Mouse (Mus musculus): ENCODE data around the gene Olfr1043.
"Not testable (repeated sequence)": the region's sequence is repeated elsewhere in the genome, so short reads cannot be mapped to it uniquely, and the experiment has no call there.

The Olfr1043 gene

GRCm38 (mm10) chr2:86167422-86167821, at the start of gene Olfr1043:
Gene Olfr1043, minus strand, starts transcription at chr2:86167522.
- DNase-seq (ENCODE audit: low read depth): no peak

DNA sequence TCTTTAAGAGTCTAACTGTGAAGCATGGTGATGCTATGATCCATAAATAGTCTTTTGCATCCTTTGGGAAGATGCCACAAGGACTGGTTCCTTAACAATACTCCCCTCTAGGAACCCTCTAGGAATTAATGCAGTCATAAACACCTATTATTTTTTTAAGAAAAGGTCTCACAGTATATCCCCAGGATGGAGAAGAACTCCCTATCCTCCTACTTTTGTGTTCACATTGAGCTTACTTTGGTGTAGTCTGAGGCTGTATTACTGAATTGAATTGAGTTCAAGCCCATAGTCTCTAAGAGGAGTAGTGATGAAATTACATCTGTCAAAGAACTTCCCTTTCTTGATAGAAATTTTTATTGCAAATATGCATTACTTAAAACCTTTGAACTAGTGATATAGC, 35.6 kb upstream of the Olfr1043 start, which contains the start of gene Olfr1045:
Gene Olfr1045 (minus strand): TSS at position 101 of the 400 bp plus-strand sequence.
- no peak for DNase-seq (ENCODE audit: low read depth)

DNA sequence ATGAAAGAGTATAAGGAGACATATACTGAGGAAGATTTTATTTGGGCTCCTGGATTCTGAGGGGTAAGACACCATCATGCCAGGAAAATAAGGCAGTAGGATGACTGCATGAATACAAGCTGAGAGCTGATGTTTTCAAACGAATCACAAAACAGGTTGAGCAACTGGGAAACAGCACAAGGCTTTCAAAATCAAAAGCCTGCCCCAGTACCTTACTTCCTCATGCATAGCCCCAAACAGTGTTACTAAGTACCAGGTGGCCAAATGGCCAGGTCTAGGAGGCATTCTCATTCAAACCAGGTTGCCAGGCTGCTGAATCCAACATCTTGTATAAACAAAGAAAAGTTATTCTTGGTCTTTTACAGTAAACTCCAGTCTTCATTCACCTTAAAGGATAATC, 28.5 kb upstream of the Olfr1043 start:
- DNase-seq (ENCODE audit: low read depth): no peak

GRCm38 (mm10) chr2:86185583-86185982, 18.3 kb upstream of the Olfr1043 start, which contains the start of gene Olfr52:
Gene Olfr52, minus strand, starts transcription at chr2:86185683.
- DNase-seq (ENCODE audit: low read depth): no peak

DNA sequence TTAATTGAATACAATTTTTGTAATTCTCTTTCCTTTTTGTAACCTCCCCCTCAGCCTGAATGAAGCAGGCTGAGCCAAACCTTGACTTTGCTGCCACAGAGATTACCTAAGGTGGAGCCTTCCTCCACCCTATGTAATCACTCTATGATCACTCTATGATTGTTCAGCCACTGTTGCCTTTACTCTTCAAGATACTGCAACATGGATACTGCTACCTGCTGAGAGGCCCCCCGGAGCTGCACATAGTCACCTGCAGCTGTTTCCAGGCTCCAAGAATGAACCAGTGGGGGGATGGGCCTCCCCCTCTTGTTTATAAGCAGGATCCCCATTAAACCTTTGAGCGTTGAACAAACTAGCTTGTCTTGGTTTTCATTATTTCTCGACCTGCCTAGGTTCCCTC, 12.6 kb upstream of the Olfr1043 start:
- no peak for DNase-seq (ENCODE audit: low read depth)

DNA sequence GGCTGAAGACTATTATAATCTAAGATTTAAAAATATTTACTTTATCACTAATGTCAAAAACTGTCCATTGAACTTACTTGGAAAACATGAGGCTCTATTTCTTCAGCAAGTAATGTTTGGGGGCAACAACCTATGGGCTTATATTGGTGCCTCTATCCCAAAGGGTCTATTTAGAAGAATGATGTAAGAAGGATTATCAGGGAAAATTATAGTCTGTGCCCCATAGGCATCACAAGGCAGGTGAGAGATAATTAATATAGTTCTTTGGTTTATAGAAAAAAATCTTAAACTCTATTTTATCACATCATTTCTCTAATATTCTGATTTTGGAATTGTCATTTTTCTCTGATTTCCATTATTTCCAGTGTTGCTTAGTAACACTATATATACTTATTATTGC, 10.4 kb upstream of the Olfr1043 start, which contains the start of gene Olfr1044:
Gene Olfr1044 (minus strand): TSS at position 101 of the 400 bp plus-strand sequence.
- DNase-seq (ENCODE audit: low read depth): no peak

DNA sequence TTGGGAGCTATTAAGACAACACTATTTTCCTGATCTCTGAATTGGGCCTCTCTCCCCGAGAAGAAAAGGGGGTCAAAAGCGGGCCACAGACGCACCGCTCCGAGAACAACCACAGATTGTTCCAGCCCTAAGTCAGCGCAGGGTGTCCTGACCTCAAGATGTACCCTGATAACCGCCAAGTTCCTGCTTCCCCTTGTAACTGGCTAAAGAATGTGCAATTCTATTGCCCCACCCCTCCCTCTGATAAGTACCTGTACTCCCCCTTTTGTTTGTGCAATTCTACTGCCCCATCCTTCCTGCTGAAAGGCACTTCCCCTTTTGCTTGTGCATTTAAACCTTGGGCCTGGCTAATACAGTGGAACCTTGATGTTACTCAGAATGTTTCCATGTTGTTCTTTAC, 8.1 kb upstream of the Olfr1043 start:
- DNase-seq (ENCODE audit: low read depth): not testable (repeated sequence)

DNA sequence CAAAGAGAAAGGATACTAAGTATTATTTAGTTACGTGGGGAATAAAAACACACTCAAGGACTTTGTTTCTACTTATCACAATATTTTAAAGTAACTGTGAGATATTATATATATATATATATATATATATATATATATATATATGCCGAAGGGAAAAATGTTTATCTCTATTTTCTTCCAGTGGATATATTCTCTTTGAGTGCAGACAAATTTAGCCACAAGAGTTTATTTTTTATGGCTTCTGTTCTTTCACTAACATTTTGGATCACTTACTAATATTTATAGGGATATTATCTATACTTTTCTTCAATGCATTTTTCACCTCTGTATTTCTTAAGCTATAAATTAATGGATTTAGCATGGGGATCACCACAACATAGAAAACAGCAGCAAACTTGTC, 5.6 kb downstream of the Olfr1043 start, which contains the start of gene Olfr1042:
Gene Olfr1042 (minus strand): TSS at position 101 of the 400 bp plus-strand sequence.
- no peak for DNase-seq (ENCODE audit: low read depth)

DNA sequence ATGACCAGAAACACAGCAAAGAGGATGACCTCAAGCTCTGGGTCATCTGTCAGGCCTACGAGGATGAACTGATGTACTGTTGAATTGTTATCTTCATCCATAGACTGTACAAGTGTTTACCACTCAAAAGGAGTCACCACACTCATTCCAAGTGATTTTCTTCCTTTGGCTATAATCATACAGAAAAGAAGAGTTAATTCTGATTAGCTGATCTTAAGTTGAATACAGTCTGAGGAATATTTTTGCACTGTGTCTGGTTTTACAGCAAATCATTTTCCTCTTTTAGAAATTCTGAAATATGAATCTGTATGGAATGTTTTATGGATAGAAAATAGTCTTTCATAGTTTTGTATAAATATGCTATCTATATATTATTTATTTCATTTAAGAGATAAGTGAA, 20.7 kb downstream of the Olfr1043 start, which contains the start of gene Olfr1040:
Gene Olfr1040 (minus strand): TSS at position 101 of the 400 bp plus-strand sequence.
- no peak for DNase-seq (ENCODE audit: low read depth)

DNA sequence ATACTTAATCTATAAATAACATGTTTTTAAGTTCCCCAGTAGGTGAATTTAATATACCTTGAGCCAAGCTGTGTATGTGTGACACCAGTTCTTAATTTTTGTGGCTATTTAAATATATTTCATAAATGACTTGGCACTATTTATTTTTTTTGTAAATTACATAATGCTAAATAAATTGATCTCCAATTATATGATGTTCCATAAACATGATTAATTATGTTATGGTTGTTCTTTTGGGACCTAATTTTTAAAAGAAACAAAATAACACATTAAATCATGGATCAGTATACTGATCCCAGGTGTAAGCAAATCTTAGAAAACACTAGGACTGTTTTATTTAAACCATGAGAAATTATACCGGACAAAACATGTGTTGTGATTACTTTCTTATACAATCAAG, 31.5 kb downstream of the Olfr1043 start, which contains the start of gene Olfr1039:
Gene Olfr1039 (minus strand): TSS at position 101 of the 400 bp plus-strand sequence.
- DNase-seq (ENCODE audit: low read depth): no peak

Measured in naive thymus-derived CD4-positive, alpha-beta T cell, adult 2 months (primary cell).